Mouse (Mus musculus) urinary bladder, postnatal 4 days (tissue): ENCODE measurements at regions not wholly inside any gene's neighbourhood (a gene's known extent, or its start where the extent isn't known, plus 50 kb on each side); places are given as distances from the start of the nearest gene placed in this dataset.

Source experiments
- DNase-seq, 2 experiments: peaks; one replicate each; pipeline ENCODE4 v3.0.0; 2021 to 2022; ENCODE audit warnings: low spot score in 2 of 2

DNA sequence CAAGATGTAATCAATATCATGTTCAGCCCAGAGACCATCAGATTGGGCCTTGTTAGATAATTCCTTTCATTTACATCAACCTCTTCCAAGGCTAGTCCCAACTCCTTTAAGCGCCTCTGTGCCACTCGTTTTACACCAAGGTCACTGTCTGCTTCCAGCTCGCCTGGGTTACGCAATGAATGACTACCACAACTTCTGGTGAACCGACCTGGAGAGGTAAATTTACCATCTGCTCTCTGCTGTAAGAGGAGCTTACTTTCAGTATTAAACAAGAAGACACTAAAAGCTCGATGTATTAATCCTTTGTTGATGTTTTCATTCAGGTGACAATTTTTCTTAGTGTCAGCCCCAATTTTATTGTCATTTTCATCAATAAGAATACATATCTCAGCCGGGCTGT is 51.7 kb upstream of the Fam174b start:
- no peak for DNase-seq

DNA sequence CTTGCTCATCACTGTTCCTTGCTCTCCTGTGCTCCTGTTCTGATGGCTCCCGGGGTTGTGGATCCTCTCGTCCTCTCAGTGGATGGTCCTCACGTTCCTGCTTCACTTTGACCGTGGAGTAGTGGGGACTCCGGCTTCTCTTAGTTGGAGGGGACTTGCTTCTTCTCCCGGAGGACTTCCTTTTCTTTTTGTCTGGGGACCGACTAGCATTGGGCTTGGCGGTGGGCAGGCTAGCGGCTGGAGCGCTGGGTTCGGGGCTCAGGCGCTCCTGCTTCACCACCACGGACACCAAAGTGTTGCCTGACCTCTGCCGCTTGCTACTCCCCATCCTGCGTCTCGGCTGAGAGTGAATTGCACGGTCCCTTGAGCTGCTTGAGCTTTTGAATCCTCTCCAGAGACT is 53.9 kb upstream of the Fam174b start:
- DNase-seq, result peak in 1 of 2 experiments; percentile 58

- DNase-seq, result peak in 1 of 2 experiments; percentile 28
Observed at GRCm38 (mm10) chr7:73682756-73683155, 57.3 kb upstream of the Fam174b start.

GRCm38 (mm10) chr7:73670598-73670997 is 69.5 kb upstream of the Fam174b start:
- DNase-seq, result peak in 1 of 2 experiments; percentile 29

DNA sequence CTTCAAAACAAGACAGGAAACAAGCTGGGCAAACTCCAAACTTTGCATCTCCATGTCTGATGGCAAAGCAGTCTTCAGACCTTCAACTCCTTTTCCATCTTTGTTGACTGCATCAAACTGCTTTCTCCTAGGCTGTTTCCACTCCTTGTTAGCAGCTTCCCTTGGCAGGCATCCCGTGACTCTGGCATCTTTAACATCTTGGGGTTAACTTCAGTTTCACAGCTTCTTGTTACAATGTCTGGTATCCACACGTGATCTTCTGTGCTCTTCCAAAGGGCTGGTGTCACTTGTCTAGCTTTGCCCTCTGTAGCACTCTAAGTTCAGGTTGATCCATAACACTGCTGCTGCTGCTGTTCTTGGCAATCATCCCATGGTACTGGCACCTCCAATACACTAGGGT is 71.3 kb upstream of the Fam174b start:
- DNase-seq, result no peak

- DNase-seq, result no peak
Observed at GRCm38 (mm10) chr7:73666921-73667675, 73.0 kb upstream of the Fam174b start.

GRCm38 (mm10) chr7:73664962-73665361 is 75.1 kb upstream of the Fam174b start:
- no peak for DNase-seq

GRCm38 (mm10) chr7:73662536-73662935 is 77.6 kb upstream of the Fam174b start:
- DNase-seq, result peak in 1 of 2 experiments; percentile 51

- peak in 1 of 2 experiments; percentile 9 for DNase-seq
Observed at GRCm38 (mm10) chr7:73661901-73662300, 78.2 kb upstream of the Fam174b start.

GRCm38 (mm10) chr7:73659551-73659950 is 80.6 kb upstream of the Fam174b start:
- DNase-seq, result peak in 1 of 2 experiments; percentile 45

DNA sequence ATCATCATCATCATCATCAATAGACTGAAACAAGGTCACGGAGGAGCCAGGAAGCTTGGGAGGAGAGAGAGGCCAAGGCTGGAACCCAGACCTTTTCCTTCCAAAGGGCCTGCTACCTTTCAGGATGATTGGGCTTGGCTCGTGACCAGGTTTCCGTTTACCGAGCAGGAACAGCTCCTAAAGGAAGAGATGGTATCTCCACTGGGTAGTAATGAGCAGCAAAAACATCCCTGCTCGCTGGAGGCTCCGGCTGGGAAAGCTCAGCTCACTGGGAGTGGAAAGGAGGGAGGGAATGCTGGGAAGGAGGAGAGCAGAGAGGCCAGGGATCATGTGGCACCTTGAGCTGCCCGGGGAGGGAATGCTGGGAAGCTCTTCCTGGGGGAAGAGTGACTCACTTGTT is 82.8 kb upstream of the Fam174b start:
- DNase-seq, result peak in 1 of 2 experiments; percentile 63

GRCm38 (mm10) chr7:73656424-73656795 is 83.7 kb upstream of the Fam174b start:
- peak in 1 of 2 experiments; percentile 55 for DNase-seq

- peak; percentile 48 to 80 for DNase-seq
Observed at GRCm38 (mm10) chr7:73655787-73656423, 84.2 kb upstream of the Fam174b start.

DNA sequence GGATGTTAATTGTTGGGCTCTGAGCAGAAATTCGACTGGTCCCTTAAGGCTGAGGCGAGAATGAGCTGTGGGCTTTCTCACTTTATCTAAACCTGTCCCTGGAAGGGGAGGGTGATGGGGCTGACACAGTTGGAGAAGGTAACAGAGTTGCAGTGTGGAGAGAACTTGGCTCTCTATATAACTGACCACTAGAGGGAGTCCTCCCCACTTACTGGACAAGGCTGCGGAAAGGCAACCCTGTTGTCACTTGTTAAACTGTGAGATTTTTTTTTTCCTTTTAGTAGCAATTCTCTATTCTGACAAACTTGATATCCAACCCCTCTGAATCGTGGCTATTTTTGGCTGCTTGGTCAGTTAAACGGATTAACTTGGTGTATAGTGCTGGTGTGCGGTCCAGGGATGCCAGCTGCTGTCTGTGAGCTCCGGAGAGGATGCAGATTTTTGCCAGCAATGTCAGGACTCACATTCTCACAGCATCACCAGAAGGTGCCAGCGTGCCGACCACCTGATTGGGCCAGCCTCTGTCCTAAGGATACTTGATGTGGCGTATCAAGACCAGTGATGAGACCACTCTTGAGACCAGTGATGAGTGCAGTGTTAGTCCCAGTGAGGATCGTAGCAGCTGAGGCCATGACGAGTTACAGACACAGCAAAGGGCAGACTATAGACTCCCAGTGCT is 85.8 kb upstream of the Fam174b start:
- DNase-seq, result peak in 1 of 2 experiments; percentile 58

GRCm38 (mm10) chr7:73650909-73651308 is 89.2 kb upstream of the Fam174b start:
- no peak for DNase-seq

DNA sequence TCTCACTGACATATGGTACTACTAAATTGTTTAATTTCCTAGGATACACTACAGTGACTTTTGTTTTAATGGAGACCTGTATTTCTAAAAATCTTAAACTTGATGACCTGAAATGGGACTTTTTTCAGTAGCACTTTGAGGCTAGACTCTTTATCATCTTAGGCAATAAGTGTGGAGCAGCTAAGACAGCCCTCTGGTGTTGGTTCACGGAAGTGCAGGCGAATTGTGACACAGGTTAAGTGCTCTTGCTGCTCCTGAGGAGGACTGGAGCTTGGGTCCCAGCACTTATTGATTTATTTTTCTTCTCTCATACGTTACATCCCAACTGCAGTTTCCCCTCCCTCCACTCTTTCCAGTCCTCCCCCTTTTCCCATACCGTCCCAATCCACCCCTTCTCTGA is 92.1 kb upstream of the Fam174b start:
- peak; percentile 55 to 83 for DNase-seq

GRCm38 (mm10) chr7:73647140-73647539 is 93.0 kb upstream of the Fam174b start:
- no peak for DNase-seq

- no peak for DNase-seq
Observed at GRCm38 (mm10) chr7:73646711-73647110, 93.4 kb upstream of the Fam174b start.

DNA sequence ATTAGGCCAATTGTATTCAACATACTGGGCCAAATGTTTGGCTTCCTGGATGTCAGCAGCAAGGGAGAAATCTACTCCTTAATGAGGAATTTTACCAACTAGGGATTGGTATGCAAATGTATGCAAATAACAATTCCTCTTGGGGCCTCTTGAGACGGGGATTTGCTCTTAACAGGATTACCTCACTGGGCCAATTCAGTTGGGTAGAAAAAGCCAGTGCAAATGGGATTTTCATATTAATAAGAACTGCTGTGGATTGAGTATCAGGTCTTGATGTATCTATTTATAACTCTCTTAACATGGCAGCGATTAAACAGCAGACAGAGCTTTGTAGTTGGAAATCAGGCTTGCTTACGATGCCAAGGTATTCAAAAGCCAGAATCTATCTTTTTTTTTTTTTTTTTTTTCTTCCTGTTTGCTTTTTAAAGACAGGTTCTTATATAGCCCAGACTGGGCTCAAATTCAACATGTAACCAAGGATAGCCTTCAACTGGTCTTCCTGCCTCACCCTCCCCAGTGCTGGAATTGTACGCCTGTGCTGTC is 95.7 kb upstream of the Fam174b start:
- DNase-seq, result no peak

GRCm38 (mm10) chr7:73643993-73644335 is 96.1 kb upstream of the Fam174b start:
- DNase-seq, result no peak

DNA sequence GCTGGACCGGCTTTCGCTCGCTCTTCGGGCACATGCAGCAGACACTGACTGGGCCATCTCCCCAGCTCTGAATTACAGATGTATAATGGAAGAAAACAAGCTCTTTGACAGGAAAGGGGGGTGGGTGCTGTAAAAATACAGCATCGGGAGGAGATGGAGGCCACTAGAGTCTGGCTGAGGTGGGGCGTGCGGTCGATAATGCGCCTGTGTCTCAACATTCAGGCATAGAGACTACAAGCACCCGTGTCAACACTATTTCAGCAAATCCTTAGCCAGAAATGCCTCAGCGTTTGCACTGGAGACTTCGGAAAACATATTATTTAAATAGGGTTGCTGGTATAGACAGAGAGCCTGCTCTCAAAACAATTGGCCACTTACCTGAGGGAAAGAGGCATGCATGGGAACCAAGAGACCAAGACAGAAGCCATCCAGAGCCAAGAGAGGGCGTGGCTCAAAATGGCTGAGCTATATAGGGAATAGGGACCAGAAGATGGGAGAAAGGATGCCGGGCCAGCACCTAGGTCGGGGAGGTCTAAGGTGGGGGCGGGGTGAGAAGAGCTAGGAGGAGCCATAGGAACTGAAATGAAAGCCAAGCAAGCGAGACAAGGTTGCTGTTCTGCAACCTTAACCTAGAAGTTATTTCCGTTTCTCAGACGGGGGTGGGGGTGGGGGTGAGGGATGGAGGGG is 96.7 kb upstream of the Fam174b start:
- no peak for DNase-seq

DNA sequence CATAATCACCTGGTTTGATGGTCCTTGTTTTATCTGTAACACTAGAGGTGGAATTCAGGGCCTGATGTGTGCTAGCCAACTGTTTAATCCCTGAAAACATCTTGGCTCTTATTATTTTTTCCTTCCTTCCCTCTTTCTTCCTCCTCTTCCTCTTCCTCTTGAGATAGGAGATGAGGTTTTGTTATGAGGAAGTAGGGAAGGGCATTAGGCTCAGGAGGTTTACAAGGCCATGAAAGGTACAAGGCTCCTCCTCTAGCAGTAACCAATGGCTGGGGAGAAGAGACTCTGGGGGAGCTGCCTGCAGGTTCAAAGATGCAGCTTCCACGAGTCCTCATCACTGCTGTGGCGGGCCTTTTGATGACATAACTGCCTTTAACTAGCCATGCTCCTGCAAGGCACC is 98.6 kb upstream of the Chd2 start:
- DNase-seq, result no peak
